Comparison of ENCODE assay signal across 11 mouse cellular contexts in genomic region chr17:5623181-5623580, GRCm38 (mm10).
A peak's percentile ranks its signal among the peaks of the same experiment; 100 is the strongest.
DNase-seq lines count a peak whose midpoint lies in the region; ATAC-seq and TF ChIP-seq lines count a peak whose summit lies in the region.
"Had no signal": no experiment of that assay in that cellular context is flagged by ENCODE, and none has a peak within 500 bp of the region (broad histone marks: within the 10 kb centered on the region; RNA-seq: fewer than 3 reads in every experiment).

No protein-coding gene starts in this region.

- no peaks in the 10 kb centered on the region for H3K9me3 ChIP-seq in heart, embryonic 10.5 days
- H3K9me3 ChIP-seq: limb, embryonic 13.5 days had no signal

- H3K9ac ChIP-seq in heart, adult 2 months (ENCODE audit: low read depth, low read length) = no peak overlapping the region
- H3K9ac ChIP-seq: limb, embryonic 13.5 days had no signal

- H3K4me1 ChIP-seq in heart, adult 2 months (ENCODE audit: control insufficient read depth, insufficient read depth, low read length) = no peaks in the 10 kb centered on the region; the same call in 1 of the 2 replicates
- H3K4me1 ChIP-seq in heart, embryonic 10.5 days = no peaks in the 10 kb centered on the region

- intact Hi-C loops in heart, adult 2 months (cut with DNase I) = no loop called here

- no peak overlapping the region for H3K27ac ChIP-seq in heart, adult 2 months
- no peak overlapping the region for H3K27ac ChIP-seq in heart, embryonic 10.5 days
- H3K27ac ChIP-seq: kidney, postnatal 0 days; limb, embryonic 13.5 days had no signal

- H3K27me3 ChIP-seq in heart, adult 2 months (ENCODE audit: control insufficient read depth, insufficient read depth, low read length) = no peaks in the 10 kb centered on the region
- no peaks in the 10 kb centered on the region for H3K27me3 ChIP-seq in heart, embryonic 10.5 days (ENCODE audit: insufficient read depth, poor library complexity, severe bottlenecking)
- H3K27me3 ChIP-seq: limb, embryonic 13.5 days had no signal

- no peak for TF ChIP-seq POLR2A in heart, adult 2 months (IDR thresholded peaks at IDR 0.05; ENCODE audit: insufficient read depth, low read depth, low read length)

- no peak overlapping the region for H3K4me3 ChIP-seq in heart, adult 2 months
- no peak overlapping the region for H3K4me3 ChIP-seq in heart, embryonic 10.5 days
- H3K4me3 ChIP-seq: limb, embryonic 13.5 days had no signal

- peak; percentile 37 to 49 for DNase-seq in heart, adult 2 months
- no peak for DNase-seq in heart, embryonic 10.5 days (ENCODE audit: low spot score)
- DNase-seq in R1 (ENCODE audit: low read depth, low spot score) = peak; percentile 52
- peak; percentile 34 to 40 for DNase-seq in cerebellum, postnatal 25 days
- peak; percentile 39 for DNase-seq in lung, postnatal 14 days
- DNase-seq in kidney, postnatal 4 days = no peak
- DNase-seq: adrenal gland, postnatal 36 days had no signal

- TF ChIP-seq CTCF in heart, adult 2 months (IDR thresholded peaks at IDR 0.05) = no peak

- H3K36me3 ChIP-seq in heart, adult 2 months (ENCODE audit: control insufficient read depth, insufficient read depth, low read length) = no peaks in the 10 kb centered on the region
- H3K36me3 ChIP-seq in heart, embryonic 10.5 days = no peaks in the 10 kb centered on the region
- H3K36me3 ChIP-seq: limb, embryonic 13.5 days had no signal

- 0 out of 2 replicates have a peak, but pooled peaks have one; percentile 52 for TF ChIP-seq EP300 in heart, adult 2 months (IDR thresholded peaks at IDR 0.05; ENCODE audit: insufficient read depth, low read depth, low read length)

- ATAC-seq in granulocyte monocyte progenitor cell, adult 5-6 weeks (replicated peaks; ENCODE audit: poor library complexity, severe bottlenecking) = no peak
- ATAC-seq in activated CD4-positive, CD25-positive, alpha-beta regulatory T cell, adult 4 months = no peak

- no peaks in the 10 kb centered on the region for H3K79me2 ChIP-seq in heart, adult 2 months (replicated peaks; ENCODE audit: control insufficient read depth, insufficient read depth, low read length)

Comparison
In these comparisons a context has a peak if more than half of its experiments do, and no peak if none do; other contexts are left out.
1. DNase-seq: peak in heart, adult 2 months (2 of 2), R1 (single experiment), cerebellum, postnatal 25 days (2 of 2) and lung, postnatal 14 days (single experiment); none in heart, embryonic 10.5 days (single experiment) and kidney, postnatal 4 days (0 of 2).